Comparison of ENCODE assay signal across 20 mouse cellular contexts in genomic region chr4:142147671-142148070, GRCm38 (mm10).
"Had no signal": no experiment of that assay in that cellular context is flagged by ENCODE, and none has a peak within 500 bp of the region (broad histone marks: within the 10 kb centered on the region; RNA-seq: fewer than 3 reads in every experiment).

No protein-coding gene starts in this region.

- H3K9me3 ChIP-seq: kidney, embryonic 15.5 days; liver, embryonic 13.5 days; midbrain, embryonic 12.5 days; midbrain, embryonic 15.5 days; stomach, embryonic 15.5 days had no signal

- H3K27ac ChIP-seq: kidney, embryonic 15.5 days; liver, embryonic 13.5 days; midbrain, embryonic 12.5 days; midbrain, embryonic 15.5 days; neural tube, embryonic 13.5 days; stomach, embryonic 15.5 days had no signal

- H3K4me2 ChIP-seq: kidney, embryonic 15.5 days; liver, embryonic 13.5 days; midbrain, embryonic 12.5 days; midbrain, embryonic 15.5 days; neural tube, embryonic 13.5 days; stomach, embryonic 15.5 days had no signal

- H3K27me3 ChIP-seq: kidney, embryonic 15.5 days; liver, embryonic 13.5 days; midbrain, embryonic 12.5 days; midbrain, embryonic 15.5 days; neural tube, embryonic 13.5 days; stomach, embryonic 15.5 days had no signal

- DNase-seq: kidney, adult 11 months; kidney, adult 8-10 months; kidney, postnatal 10 days; kidney, postnatal 36 days; layer of hippocampus, adult 9-11 months; liver, embryonic 13.5 days; lung, adult 2 months; retina, postnatal 1 day; right cerebral cortex, postnatal 25 days; spleen, adult 18-20 months; thymus, adult 18-20 months; thymus, postnatal 36 days had no signal

- ATAC-seq: lung, postnatal 0 days; midbrain, embryonic 15.5 days had no signal

- H3K9ac ChIP-seq: kidney, embryonic 15.5 days; liver, embryonic 13.5 days; midbrain, embryonic 12.5 days; midbrain, embryonic 15.5 days; neural tube, embryonic 13.5 days; stomach, embryonic 15.5 days had no signal

- H3K4me3 ChIP-seq: kidney, embryonic 15.5 days; liver, embryonic 13.5 days; megakaryocyte, embryonic 14.5 days; midbrain, embryonic 12.5 days; midbrain, embryonic 15.5 days; myocyte; neural tube, embryonic 13.5 days; stomach, embryonic 15.5 days had no signal

- H3K4me1 ChIP-seq: kidney, embryonic 15.5 days; liver, embryonic 13.5 days; megakaryocyte, embryonic 14.5 days; midbrain, embryonic 12.5 days; midbrain, embryonic 15.5 days; neural tube, embryonic 13.5 days; stomach, embryonic 15.5 days had no signal
